Mouse (Mus musculus) left cerebral cortex, adult 9 months (tissue): ENCODE results near the gene Rpl10a.

ENCODE experiments used
- DNase-seq, 2 experiments: peaks; one replicate each; pipeline ENCODE4 v3.0.0; 2022; ENCODE audit warnings: low spot score in 2 of 2

The Rpl10a gene

GRCm38 (mm10) chr17:28331241-28332112 lies 3.2 kb downstream of the Rpl10a start:
- DNase-seq: no peak

DNA sequence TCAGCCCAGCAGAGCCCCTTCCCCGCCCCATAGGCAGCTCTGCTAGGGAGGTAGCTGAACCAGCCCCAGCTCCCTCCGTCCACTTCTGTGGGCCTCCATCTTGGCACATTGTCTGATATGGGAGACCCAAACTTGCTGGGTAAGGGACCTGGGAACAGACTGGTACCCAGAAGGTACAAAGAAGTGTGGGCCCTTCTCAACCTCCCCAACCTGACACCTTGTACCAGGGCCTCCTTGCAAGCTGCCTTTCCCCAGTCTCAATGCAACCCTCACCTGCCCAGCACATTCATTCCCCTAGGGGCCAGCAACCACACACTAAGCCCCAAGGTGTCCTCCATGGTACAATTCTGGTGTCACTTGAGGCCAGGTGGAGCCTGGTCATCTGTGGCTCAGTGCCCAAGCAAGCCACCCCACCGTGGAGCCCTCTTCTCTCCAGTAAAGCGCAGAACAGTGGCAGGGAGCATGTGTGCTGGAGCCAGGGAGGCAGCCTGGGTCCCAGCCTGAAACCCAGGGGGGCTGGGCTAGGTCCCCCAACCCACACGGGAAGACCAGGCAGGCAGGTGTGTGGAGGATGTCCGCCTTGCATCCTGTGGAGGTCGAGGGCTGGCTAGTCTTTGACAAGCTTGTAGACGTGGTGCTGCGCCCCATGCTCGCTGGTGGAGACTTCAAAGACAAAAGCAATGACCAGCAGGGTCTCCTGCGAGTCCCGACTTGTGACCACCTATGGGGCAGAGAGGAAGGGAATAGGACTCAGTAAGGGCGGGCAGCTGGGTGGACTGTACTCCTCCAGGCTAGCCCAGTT lies 4.0 kb downstream of the Rpl10a start:
- DNase-seq: no peak

DNA sequence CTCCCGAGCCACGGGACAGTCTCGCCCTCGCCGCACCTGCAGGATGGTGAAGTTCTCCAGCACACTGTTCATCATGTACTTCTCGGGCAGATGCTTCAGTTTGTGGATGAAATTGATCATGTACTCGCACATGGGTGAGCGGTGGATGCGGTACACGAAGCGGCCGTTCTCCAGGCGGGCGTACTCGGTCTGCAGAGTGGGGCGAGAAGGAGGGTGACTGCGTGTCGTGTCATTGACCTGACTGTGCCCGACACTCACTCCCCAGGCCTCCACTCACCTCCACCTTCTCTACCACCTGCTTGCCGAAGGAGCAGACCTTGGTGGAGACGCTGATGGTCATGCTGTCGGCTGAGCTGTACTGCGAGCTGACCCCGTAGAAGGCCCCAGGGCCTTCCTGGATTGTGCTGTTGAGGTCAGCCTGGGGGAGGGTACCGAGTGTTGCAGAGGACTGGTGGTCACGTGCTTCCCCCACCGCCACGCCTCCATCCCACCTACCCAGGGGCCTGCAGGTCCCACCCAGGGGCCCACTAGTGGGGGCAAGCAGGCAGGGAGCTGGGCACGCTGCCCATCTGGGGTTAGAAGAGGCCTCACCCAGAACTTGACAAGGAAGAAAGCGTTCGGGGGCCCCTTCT lies 4.8 kb downstream of the Rpl10a start:
- DNase-seq: no peak

DNA sequence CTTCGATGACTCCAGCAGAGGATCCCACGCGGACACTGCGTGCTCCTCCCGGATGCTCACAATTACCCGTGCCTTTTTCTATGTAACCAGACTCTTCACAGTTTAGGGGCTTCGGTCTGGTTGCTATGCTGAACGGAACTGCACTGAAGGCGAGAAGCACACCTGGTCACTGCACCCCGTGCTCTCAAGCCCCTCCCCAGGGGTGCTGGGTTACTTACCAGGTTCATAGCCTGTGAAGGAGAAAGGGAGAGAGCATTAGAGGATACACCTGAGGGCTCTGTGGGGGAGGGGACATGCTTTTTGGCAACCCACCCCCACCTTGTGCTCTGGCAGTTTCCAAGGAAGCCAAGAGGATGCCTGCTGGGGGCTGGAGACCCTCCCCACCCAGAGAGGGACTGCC lies 7.0 kb downstream of the Rpl10a start:
- DNase-seq: no peak

DNA sequence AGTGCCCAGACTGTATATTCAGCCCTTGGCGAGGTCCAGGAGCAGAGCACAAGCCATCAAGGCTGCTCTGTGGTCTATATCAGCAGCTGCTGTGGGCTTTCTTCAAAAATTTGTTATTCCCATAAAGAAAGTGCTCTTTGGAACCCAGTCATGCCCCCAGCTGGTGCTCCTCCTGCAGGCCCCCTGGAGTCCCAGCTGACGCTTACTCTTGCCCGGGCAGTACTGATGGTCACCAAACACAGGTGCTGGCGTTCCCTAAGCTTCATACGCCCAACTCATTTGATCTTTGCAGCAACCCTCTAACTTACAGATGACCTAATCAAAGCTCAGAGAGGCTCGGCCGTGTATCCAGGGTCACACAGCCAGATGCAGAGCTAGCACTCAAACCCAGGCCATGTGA lies 9.3 kb downstream of the Rpl10a start:
- no peak for DNase-seq

- no peak for DNase-seq
These were observed 12.3 kb downstream of the Rpl10a start for GRCm38 (mm10) chr17:28340578-28340977.

DNA sequence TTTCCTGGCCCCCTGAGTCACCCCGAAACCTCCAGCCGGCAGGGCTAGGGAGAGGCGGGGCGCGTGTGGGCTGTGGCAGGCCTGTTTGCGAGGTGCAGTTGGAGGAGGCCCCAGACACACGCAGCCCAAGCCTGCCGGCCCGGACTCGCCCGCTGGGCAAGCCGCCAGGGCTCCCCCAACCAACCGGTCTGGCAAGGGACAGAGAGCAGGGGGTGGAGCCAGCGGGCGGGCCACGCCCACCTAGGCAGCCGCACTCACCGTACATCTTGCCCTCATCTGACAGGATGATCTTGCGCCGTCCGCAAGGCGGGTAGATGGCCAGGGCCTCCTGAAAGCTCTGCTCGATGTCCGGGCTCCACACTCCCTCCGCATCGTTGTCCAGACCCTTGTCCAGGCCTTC lies 12.8 kb downstream of the Rpl10a start:
- peak in 1 of 2 experiments; percentile 62 for DNase-seq

- no peak for DNase-seq
These were observed 15.9 kb downstream of the Rpl10a start for GRCm38 (mm10) chr17:28344050-28344607.

GRCm38 (mm10) chr17:28344670-28345069 lies 16.4 kb downstream of the Rpl10a start:
- DNase-seq: no peak

DNA sequence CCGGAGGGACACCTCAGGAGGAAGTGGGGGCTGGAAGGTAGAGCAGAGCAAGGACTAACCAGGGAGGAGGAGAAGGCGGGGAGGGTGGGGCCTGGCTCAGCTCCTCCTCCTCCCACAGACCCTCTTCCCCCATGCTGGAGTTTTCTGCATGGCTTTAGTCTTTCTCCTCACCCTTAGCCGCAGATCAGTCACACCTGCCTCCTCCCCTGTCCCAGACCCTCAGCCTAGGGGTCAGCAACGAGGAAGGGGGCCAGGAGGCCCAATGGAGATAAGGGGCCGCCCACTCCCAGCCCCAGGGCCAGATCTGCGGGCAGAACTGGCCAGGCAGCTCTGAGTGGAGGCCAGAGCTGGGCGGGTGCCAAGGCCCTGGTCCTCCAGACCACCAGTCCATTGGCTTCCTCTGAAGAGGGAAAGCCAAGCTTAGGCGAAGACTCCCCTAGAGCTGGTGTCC lies 17.0 kb downstream of the Rpl10a start:
- DNase-seq: no peak

DNA sequence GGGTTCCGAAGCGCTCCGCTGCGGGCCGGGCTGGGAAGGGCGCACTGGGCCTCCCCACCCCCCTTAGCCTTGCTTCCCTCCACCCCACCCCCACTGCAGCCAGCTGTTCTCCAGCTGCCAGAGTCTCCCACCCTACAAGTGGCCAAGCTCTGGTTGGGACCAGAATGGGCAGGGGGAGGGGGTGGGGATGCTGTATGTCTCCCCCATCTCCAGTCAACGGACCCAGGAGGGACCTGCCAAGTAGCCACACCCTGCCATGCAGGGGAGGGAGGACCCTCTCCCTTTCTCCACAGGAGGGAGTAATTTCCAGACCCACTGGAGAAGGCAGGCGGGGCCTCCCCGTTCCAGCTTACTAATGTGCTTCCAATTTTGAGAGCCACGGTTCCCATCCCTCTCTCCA lies 17.6 kb downstream of the Rpl10a start:
- no peak for DNase-seq

DNA sequence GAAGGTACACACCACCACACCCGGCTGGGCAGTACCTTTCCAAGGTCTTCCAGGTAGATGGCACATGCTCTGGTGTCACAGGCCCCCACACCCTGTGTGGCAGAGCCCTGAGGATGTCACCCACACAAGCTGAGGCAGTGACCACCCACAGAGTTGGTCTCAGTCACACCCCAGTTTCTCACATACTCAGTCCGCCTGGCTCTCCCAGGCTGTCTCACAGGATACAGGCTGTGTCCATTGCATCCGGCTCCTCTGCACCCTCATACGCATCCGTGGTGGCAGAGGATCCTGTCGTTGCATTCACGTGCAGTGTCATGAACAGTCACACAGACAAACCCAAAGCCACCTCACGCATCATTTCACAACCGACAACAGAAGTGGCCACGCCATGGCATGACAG lies 19.1 kb downstream of the Rpl10a start:
- no peak for DNase-seq

- no peak for DNase-seq
These were observed 19.9 kb downstream of the Rpl10a start for GRCm38 (mm10) chr17:28348211-28348610.

- DNase-seq: no peak
These were observed 21.1 kb downstream of the Rpl10a start for GRCm38 (mm10) chr17:28349264-28349880.

DNA sequence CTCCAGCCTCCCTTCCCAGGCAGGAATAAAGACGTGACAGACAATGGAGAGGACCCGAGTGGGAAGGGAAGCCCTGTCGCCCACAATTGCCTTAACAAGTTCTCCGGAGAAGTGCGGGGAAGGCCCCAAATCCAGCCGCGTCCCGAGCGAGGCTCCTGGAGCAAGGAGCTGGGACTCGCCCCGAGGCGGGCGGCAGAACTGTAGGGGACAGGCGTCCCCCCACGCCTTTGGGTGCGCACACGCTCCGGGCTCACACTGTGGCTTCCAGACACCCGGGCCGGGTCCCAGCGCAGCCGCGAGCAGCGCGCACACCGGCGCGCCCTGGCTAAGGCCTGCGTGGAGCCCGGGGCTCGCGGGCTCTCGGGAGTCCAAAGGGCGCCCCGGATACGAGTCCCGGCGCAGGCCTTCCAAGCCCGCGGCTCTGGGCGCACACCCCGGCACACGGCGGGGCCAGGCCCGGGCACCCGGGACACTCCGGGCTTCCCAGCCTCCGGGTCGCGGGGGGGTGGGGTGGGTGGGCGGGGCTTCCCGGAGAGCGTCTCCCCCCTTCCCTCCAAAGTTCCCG lies 21.7 kb downstream of the Rpl10a start:
- no peak for DNase-seq

GRCm38 (mm10) chr17:28350466-28351352 lies 22.4 kb downstream of the Rpl10a start, which contains the start of gene Tead3:
Tead3 (minus strand) TSS chr17:28350817.
- DNase-seq: no peak

- no peak for DNase-seq
These were observed 23.2 kb downstream of the Rpl10a start for GRCm38 (mm10) chr17:28351353-28351890.

GRCm38 (mm10) chr17:28352018-28352417 lies 23.7 kb downstream of the Rpl10a start:
- no peak for DNase-seq

DNA sequence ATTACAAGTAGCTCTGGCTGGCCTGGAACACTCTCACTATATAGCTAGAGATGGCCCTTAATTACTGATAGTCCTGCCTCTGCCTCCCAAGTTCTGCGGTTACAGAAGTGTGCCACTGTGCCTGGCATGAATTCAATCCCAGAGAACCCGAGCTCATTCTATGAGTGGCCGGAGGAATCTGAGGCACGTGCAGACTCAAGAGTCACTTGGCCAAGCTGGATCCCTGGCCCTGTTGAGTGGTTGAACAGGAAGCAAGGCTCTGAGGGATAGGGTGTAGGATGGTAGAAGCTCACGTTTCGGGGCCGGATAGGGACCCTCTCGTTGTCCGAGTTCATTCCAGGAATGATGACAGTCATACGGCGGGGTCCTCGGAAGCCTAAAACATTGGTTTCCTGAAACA lies 27.6 kb downstream of the Rpl10a start:
- no peak for DNase-seq
